Mouse (Mus musculus): Measurements from ENCODE around the gene Gigyf1.

Gene Gigyf1

GRCm38 (mm10) chr5:137514811-137515210 is 3.5 kb upstream of the Gigyf1 start:
- no peak for DNase-seq

- DNase-seq: no peak
Observed at GRCm38 (mm10) chr5:137519691-137520550, 1.6 kb downstream of the Gigyf1 start.

GRCm38 (mm10) chr5:137521861-137522260 is 3.5 kb downstream of the Gigyf1 start:
- no peak for DNase-seq

- no peak for DNase-seq
Observed at GRCm38 (mm10) chr5:137522711-137523110, 4.4 kb downstream of the Gigyf1 start.

- no peak for DNase-seq
Observed at GRCm38 (mm10) chr5:137523396-137524250, 5.3 kb downstream of the Gigyf1 start.

GRCm38 (mm10) chr5:137524251-137524515 is 5.8 kb downstream of the Gigyf1 start:
- no peak for DNase-seq

- DNase-seq: no peak
Observed at GRCm38 (mm10) chr5:137524671-137525070, 6.3 kb downstream of the Gigyf1 start.

GRCm38 (mm10) chr5:137525511-137525910 is 7.2 kb downstream of the Gigyf1 start:
- no peak for DNase-seq

- peak; percentile 37 to 56 for DNase-seq
Observed at GRCm38 (mm10) chr5:137526192-137526936, 8.0 kb downstream of the Gigyf1 start.

GRCm38 (mm10) chr5:137527413-137527812 is 9.1 kb downstream of the Gigyf1 start:
- no peak for DNase-seq

- peak in 1 of 2 experiments; percentile 23 for DNase-seq
Observed at GRCm38 (mm10) chr5:137528247-137528968, 10.1 kb downstream of the Gigyf1 start.

GRCm38 (mm10) chr5:137529221-137529995 is 11.1 kb downstream of the Gigyf1 start:
- peak in 1 of 2 experiments; percentile 26 for DNase-seq

- no peak for DNase-seq
Observed at GRCm38 (mm10) chr5:137530075-137530474, 11.7 kb downstream of the Gigyf1 start.

GRCm38 (mm10) chr5:137530588-137531413 is 12.5 kb downstream of the Gigyf1 start:
- peak; percentile 44 to 65 for DNase-seq

- peak; percentile 57 to 68 for DNase-seq
Observed at GRCm38 (mm10) chr5:137531414-137532130, 13.2 kb downstream of the Gigyf1 start.

GRCm38 (mm10) chr5:137532131-137532807 is 13.9 kb downstream of the Gigyf1 start:
- peak; percentile 21 to 42 for DNase-seq

- DNase-seq: no peak
Observed at GRCm38 (mm10) chr5:137532808-137533116, 14.4 kb downstream of the Gigyf1 start.

- DNase-seq: peak; percentile 97 to 99
Observed at GRCm38 (mm10) chr5:137533117-137533827, 14.9 kb downstream of the Gigyf1 start, which contains the start of the genes Epo and Gnb2. Epo (minus strand) TSS chr5:137533242. Gnb2 (minus strand) TSS chr5:137533510.

- no peak for DNase-seq
Observed at GRCm38 (mm10) chr5:137534762-137535161, 16.4 kb downstream of the Gigyf1 start.
